Mouse (Mus musculus): ENCODE data around the gene Cbx1. TPM values are rescaled to one million over a fixed set of nuclear protein-coding genes. Genes with fewer than 3 reads are reported as not detected.

Gene Cbx1
- polyA plus RNA-seq, 1 experiment from 2014 or later, result 150 TPM

- H3K27me3 ChIP-seq (ENCODE audit: control insufficient read depth, insufficient read depth, low read length), result no peaks in the 10 kb centered on the region
- ATAC-seq (replicated peaks; ENCODE audit: low FRiP score), result no peak
- H3K27ac ChIP-seq (ENCODE audit: low read depth, low read length), result peak overlapping the region; percentile 96
- 23% methylated on average over 13 of the region's 13 CpGs for WGBS
- H3K4me2 ChIP-seq (ENCODE audit: low read depth, low read length, severe bottlenecking), result peak overlapping the region; percentile 64
- H3K4me3 ChIP-seq (ENCODE audit: low read depth, low read length), result peak overlapping the region; percentile 69
- no peak for DNase-seq (ENCODE audit: low spot score)
- peaks cover 20% of the 10 kb centered on the region; the same call in 1 of the 2 replicates for H3K4me1 ChIP-seq (replicated peaks; ENCODE audit: control insufficient read depth, insufficient read depth, low read length)
- H3K9me3 ChIP-seq (ENCODE audit: control insufficient read depth, low read length), result no peaks in the 10 kb centered on the region
- H3K36me3 ChIP-seq (ENCODE audit: control insufficient read depth, insufficient read depth, low read length), result no peaks in the 10 kb centered on the region
- peak overlapping the region; percentile 79 for H3K9ac ChIP-seq (ENCODE audit: low read length)
These were observed 41.8 kb downstream of the Cbx1 start for GRCm38 (mm10) chr11:96830539-96831216.

- H3K36me3 ChIP-seq (ENCODE audit: control insufficient read depth, insufficient read depth, low read length), result no peaks in the 10 kb centered on the region
- WGBS, result 80% methylated on average over 4 of the region's 4 CpGs
- DNase-seq (ENCODE audit: low spot score) (no peak), ATAC-seq (replicated peaks; ENCODE audit: low FRiP score) (no peak)
- no peak overlapping the region for H3K4me3 ChIP-seq (ENCODE audit: low read depth, low read length)
- peaks cover 15% of the 10 kb centered on the region; the same call in 1 of the 2 replicates for H3K4me1 ChIP-seq (replicated peaks; ENCODE audit: control insufficient read depth, insufficient read depth, low read length)
- no peaks in the 10 kb centered on the region for H3K9me3 ChIP-seq (ENCODE audit: control insufficient read depth, low read length)
- no peak overlapping the region for H3K9ac ChIP-seq (ENCODE audit: low read length)
- H3K4me2 ChIP-seq (ENCODE audit: low read depth, low read length, severe bottlenecking), result no peak overlapping the region
- no peaks in the 10 kb centered on the region for H3K27me3 ChIP-seq (ENCODE audit: control insufficient read depth, insufficient read depth, low read length)
- H3K27ac ChIP-seq (ENCODE audit: low read depth, low read length), result no peak overlapping the region
These were observed 42.6 kb downstream of the Cbx1 start for GRCm38 (mm10) chr11:96831516-96831915.

GRCm38 (mm10) chr11:96832541-96832940, 43.6 kb downstream of the Cbx1 start:
- ATAC-seq (replicated peaks; ENCODE audit: low FRiP score) (no peak), DNase-seq (ENCODE audit: low spot score) (no peak)
- 95% methylated on average over 3 of the region's 3 CpGs for WGBS
- peaks cover 6% of the 10 kb centered on the region; the same call in 1 of the 2 replicates for H3K4me1 ChIP-seq (replicated peaks; ENCODE audit: control insufficient read depth, insufficient read depth, low read length)
- no peak overlapping the region for H3K9ac ChIP-seq (ENCODE audit: low read length)
- H3K4me3 ChIP-seq (ENCODE audit: low read depth, low read length), result no peak overlapping the region
- H3K9me3 ChIP-seq (ENCODE audit: control insufficient read depth, low read length), result no peaks in the 10 kb centered on the region
- H3K27ac ChIP-seq (ENCODE audit: low read depth, low read length), result no peak overlapping the region
- H3K36me3 ChIP-seq (ENCODE audit: control insufficient read depth, insufficient read depth, low read length), result no peaks in the 10 kb centered on the region
- H3K4me2 ChIP-seq (ENCODE audit: low read depth, low read length, severe bottlenecking), result no peak overlapping the region
- no peaks in the 10 kb centered on the region for H3K27me3 ChIP-seq (ENCODE audit: control insufficient read depth, insufficient read depth, low read length)

- H3K27me3 ChIP-seq (ENCODE audit: control insufficient read depth, insufficient read depth, low read length), result no peaks in the 10 kb centered on the region
- H3K9ac ChIP-seq (ENCODE audit: low read length), result no peak overlapping the region
- no peak for ATAC-seq (replicated peaks; ENCODE audit: low FRiP score)
- H3K27ac ChIP-seq (ENCODE audit: low read depth, low read length), result no peak overlapping the region
- WGBS, result 61% methylated on average over 2 of the region's 2 CpGs
- no peak for DNase-seq (ENCODE audit: low spot score)
- H3K4me2 ChIP-seq (ENCODE audit: low read depth, low read length, severe bottlenecking), result no peak overlapping the region
- peaks cover 4% of the 10 kb centered on the region; the same call in 1 of the 2 replicates for H3K4me1 ChIP-seq (replicated peaks; ENCODE audit: control insufficient read depth, insufficient read depth, low read length)
- no peak overlapping the region for H3K4me3 ChIP-seq (ENCODE audit: low read depth, low read length)
- H3K36me3 ChIP-seq (ENCODE audit: control insufficient read depth, insufficient read depth, low read length), result no peaks in the 10 kb centered on the region
- no peaks in the 10 kb centered on the region for H3K9me3 ChIP-seq (ENCODE audit: control insufficient read depth, low read length)
These were observed 44.0 kb downstream of the Cbx1 start for GRCm38 (mm10) chr11:96832973-96833372.

- WGBS, result 90% methylated on average over 1 of the region's 1 CpGs
These were observed 45.2 kb downstream of the Cbx1 start for GRCm38 (mm10) chr11:96834127-96834526.

GRCm38 (mm10) chr11:96837298-96837697, 48.4 kb downstream of the Cbx1 start:
- Histone ChIP-seq H3K4me3 (ENCODE audit: low read depth, low read length) (no peak overlapping the region), H3K4me2 (ENCODE audit: low read depth, low read length, severe bottlenecking) (no peak overlapping the region), H3K27ac (ENCODE audit: low read depth, low read length) (no peak overlapping the region), H3K9ac (ENCODE audit: low read length) (no peak overlapping the region), H3K36me3 (ENCODE audit: control insufficient read depth, insufficient read depth, low read length) (no peaks in the 10 kb centered on the region), H3K27me3 (ENCODE audit: control insufficient read depth, insufficient read depth, low read length) (no peaks in the 10 kb centered on the region), H3K4me1 (replicated peaks; ENCODE audit: control insufficient read depth, insufficient read depth, low read length) (no peaks in the 10 kb centered on the region), H3K9me3 (ENCODE audit: control insufficient read depth, low read length) (no peaks in the 10 kb centered on the region)
- ATAC-seq (replicated peaks; ENCODE audit: low FRiP score), result no peak
- WGBS, result 30% methylated on average over 9 of the region's 9 CpGs
- no peak for DNase-seq (ENCODE audit: low spot score)

More at GRCm38 (mm10) chr11:96834127-96834526, 45.2 kb downstream of the Cbx1 start:
- Histone ChIP-seq H3K4me3 (ENCODE audit: low read depth, low read length) (no peak overlapping the region), H3K9me3 (ENCODE audit: control insufficient read depth, low read length) (no peaks in the 10 kb centered on the region), H3K4me2 (ENCODE audit: low read depth, low read length, severe bottlenecking) (no peak overlapping the region), H3K27me3 (ENCODE audit: control insufficient read depth, insufficient read depth, low read length) (no peaks in the 10 kb centered on the region), H3K27ac (ENCODE audit: low read depth, low read length) (no peak overlapping the region), H3K9ac (ENCODE audit: low read length) (no peak overlapping the region), H3K36me3 (ENCODE audit: control insufficient read depth, insufficient read depth, low read length) (no peaks in the 10 kb centered on the region), H3K4me1 (replicated peaks; ENCODE audit: control insufficient read depth, insufficient read depth, low read length) (no peaks in the 10 kb centered on the region; the same call in 1 of the 2 replicates)
- ATAC-seq (replicated peaks; ENCODE audit: low FRiP score), result no peak
- no peak for DNase-seq (ENCODE audit: low spot score)

- DNase-seq (ENCODE audit: low spot score), result no peak
- H3K27ac ChIP-seq (ENCODE audit: low read depth, low read length), result no peak overlapping the region
- 63% methylated on average over 4 of the region's 4 CpGs for WGBS
- H3K4me3 ChIP-seq (ENCODE audit: low read depth, low read length), result no peak overlapping the region
- H3K4me2 ChIP-seq (ENCODE audit: low read depth, low read length, severe bottlenecking), result no peak overlapping the region
- no peaks in the 10 kb centered on the region for H3K4me1 ChIP-seq (replicated peaks; ENCODE audit: control insufficient read depth, insufficient read depth, low read length)
- no peaks in the 10 kb centered on the region for H3K27me3 ChIP-seq (ENCODE audit: control insufficient read depth, insufficient read depth, low read length)
- no peaks in the 10 kb centered on the region for H3K36me3 ChIP-seq (ENCODE audit: control insufficient read depth, insufficient read depth, low read length)
- no peaks in the 10 kb centered on the region for H3K9me3 ChIP-seq (ENCODE audit: control insufficient read depth, low read length)
- ATAC-seq (replicated peaks; ENCODE audit: low FRiP score), result no peak
- no peak overlapping the region for H3K9ac ChIP-seq (ENCODE audit: low read length)
These were observed 49.4 kb downstream of the Cbx1 start for GRCm38 (mm10) chr11:96838341-96838740.

GRCm38 (mm10) chr11:96839428-96839827, 50.5 kb downstream of the Cbx1 start:
- Histone ChIP-seq H3K27me3 (ENCODE audit: control insufficient read depth, insufficient read depth, low read length) (no peaks in the 10 kb centered on the region), H3K4me2 (ENCODE audit: low read depth, low read length, severe bottlenecking) (no peak overlapping the region), H3K4me1 (replicated peaks; ENCODE audit: control insufficient read depth, insufficient read depth, low read length) (no peaks in the 10 kb centered on the region), H3K4me3 (ENCODE audit: low read depth, low read length) (no peak overlapping the region), H3K27ac (ENCODE audit: low read depth, low read length) (no peak overlapping the region), H3K9me3 (ENCODE audit: control insufficient read depth, low read length) (no peaks in the 10 kb centered on the region), H3K36me3 (ENCODE audit: control insufficient read depth, insufficient read depth, low read length) (no peaks in the 10 kb centered on the region), H3K9ac (ENCODE audit: low read length) (no peak overlapping the region)
- ATAC-seq (replicated peaks; ENCODE audit: low FRiP score) (no peak), DNase-seq (ENCODE audit: low spot score) (no peak)
- WGBS, result 78% methylated on average over 7 of the region's 7 CpGs

GRCm38 (mm10) chr11:96839877-96840276, 51.0 kb downstream of the Cbx1 start:
- no peaks in the 10 kb centered on the region for H3K9me3 ChIP-seq (ENCODE audit: control insufficient read depth, low read length)
- H3K4me1 ChIP-seq (replicated peaks; ENCODE audit: control insufficient read depth, insufficient read depth, low read length), result no peaks in the 10 kb centered on the region
- ATAC-seq (replicated peaks; ENCODE audit: low FRiP score) (no peak), DNase-seq (ENCODE audit: low spot score) (no peak)
- no peaks in the 10 kb centered on the region for H3K36me3 ChIP-seq (ENCODE audit: control insufficient read depth, insufficient read depth, low read length)
- H3K9ac ChIP-seq (ENCODE audit: low read length), result no peak overlapping the region
- no peaks in the 10 kb centered on the region for H3K27me3 ChIP-seq (ENCODE audit: control insufficient read depth, insufficient read depth, low read length)
- no peak overlapping the region for H3K27ac ChIP-seq (ENCODE audit: low read depth, low read length)
- WGBS, result 83% methylated on average over 3 of the region's 3 CpGs
- H3K4me3 ChIP-seq (ENCODE audit: low read depth, low read length), result no peak overlapping the region
- no peak overlapping the region for H3K4me2 ChIP-seq (ENCODE audit: low read depth, low read length, severe bottlenecking)
